Mouse (Mus musculus) gastrocnemius, adult 18-20 months (tissue): ENCODE measurements around the gene Daam1. TPM values are rescaled to one million over a fixed set of nuclear protein-coding genes. Genes with fewer than 3 reads are reported as not detected.

ENCODE experiments used
- DNase-seq: peaks from one replicate; pipeline ENCODE4 v3.0.0; 2021; ENCODE audit warnings: low spot score
- long read RNA-seq, 2 experiments: library from polyadenylated mRNA; stranded (forward); transcript quantifications; one replicate each; pipeline ENCODE4 v2.0.0; 2021
- total RNA-seq, 2 experiments: library from RNA; stranded (reverse); gene quantifications; 2 replicates each; pipeline ENCODE4 v1.2.3; 2021

Daam1 gene
- total RNA-seq = 10 to 100 TPM in 1 of 2 experiments, 1 to 10 TPM in 1; 9.5 to 11.7 TPM
- long read RNA-seq, experiment 1, partial matches to known transcripts = 1 of 4 reads
- long read RNA-seq, experiment 1, other reads (novel, unspliced or antisense) = 3 of 4 reads
- long read RNA-seq, experiment 2, partial matches to known transcripts = 0 of 2 reads
- long read RNA-seq, experiment 2, other reads (novel, unspliced or antisense) = 2 of 2 reads

DNA sequence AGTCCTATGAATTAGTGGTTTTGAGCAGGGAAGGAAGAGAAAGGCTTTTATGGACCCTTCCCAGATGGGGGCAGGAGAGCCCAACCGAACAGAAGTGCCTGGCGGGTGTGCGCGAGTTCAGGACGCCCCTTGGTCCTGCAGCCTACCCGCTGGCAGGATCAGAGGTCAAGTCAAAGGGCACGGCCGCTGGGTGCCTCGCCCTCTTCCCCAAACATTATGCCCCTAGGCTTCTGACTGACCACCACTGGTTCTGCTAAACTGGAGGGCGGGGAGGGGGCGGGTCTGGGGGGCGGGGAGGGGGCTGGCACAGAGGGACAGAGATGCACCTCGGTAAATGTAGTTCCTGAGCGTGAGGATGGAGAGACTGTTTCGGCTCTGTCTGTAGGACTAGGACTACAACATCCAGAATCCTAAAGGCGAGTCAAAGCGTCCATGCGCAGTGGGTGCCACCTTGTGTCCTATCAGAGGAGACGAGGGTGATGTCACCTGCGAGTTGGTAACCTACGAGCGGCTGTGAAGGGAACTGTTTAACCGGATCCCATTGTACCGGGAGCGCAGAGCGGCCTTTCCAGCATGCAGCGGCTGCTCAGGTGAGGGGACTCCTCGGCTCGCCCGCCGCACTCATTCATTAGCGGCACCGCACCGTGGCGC, at the start of gene Daam1:
Daam1 (plus strand) TSS at position 472 of the 651 bp plus-strand sequence.
- peak; percentile 94 for DNase-seq

DNA sequence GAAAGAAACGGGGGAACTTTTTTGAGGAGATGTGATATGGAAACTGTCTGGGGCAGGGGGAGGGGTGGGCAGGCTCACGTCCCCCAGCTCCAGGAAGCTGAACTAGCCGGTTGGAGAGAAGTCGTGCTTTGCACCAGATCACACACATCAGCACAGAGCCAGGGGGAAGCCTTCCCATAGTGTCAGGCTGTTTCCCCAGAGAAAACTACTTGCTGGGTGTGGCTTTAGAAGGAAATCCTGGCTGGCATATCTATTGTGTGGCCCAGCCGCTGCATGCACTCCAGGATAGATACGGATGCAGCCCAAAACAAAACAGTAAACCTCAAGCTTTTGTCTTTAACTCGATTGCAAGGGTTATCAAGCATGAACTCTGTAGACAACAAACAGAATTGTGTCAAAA, 49.7 kb upstream of the Daam1 start:
- DNase-seq = no peak

DNA sequence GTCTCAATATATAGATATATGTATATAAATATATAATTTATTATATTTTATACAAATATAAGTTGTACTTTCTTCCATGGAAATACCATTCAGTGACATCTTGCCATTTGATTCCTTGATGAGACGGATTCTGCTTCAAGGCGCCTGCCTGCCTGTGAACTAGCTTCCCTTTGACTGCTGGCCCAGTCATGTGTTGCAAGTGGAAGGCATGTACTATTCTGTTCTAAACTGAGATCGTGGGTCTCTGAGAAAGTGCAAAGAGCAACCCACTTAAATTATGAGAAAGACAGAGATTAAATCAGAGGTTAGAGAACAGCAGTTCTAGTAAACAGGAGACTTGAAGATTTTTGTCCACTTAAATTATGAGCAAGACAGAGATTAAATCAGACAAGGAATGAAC, 46.9 kb upstream of the Daam1 start:
- DNase-seq = no peak

DNA sequence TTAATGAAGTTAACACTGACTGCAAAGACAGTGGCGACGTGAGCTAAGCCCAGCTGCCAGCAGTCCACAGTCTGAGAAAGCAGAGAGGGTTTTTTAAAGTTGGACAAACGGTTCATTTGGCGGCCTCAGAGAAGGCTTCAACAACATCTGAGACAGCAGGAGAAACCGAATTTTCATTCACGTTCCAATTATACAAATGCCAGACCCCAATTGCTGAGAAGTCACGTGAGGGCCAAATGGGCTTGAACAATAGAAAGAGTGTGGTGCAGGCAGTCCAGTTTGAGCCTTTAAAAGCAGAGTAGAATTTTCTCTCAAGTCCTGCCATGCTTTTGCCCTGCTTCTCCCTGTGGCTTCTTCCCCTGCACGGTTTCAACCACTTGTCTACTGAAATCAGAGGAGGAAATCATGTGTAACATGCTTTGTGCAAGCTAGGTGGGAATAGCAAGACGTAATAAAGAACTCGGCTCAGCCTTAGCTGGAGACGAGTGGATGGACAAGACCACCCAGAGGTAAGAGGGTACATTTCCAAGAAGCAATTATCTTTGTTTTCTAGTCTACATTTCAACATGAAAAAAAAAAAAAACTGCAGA, 46.1 kb upstream of the Daam1 start:
- no peak for DNase-seq

DNA sequence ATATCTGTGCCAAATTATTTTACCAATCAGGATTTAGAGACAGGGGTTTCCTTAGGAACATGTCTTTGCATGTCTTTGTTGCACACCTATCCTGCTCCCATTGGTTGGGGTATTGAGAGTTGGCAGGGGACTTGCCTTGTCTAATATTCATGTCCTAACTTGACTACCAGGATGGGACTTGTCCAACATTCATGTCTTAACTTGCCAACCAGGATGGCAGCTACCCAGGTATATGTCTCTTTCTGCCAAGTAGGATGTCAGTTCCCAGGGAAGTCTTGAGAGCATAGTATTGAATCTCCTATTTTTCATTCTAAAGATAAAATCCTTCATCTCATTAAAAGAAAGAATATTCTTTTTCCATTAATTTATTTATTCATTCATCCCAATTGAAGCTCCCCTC, 44.4 kb upstream of the Daam1 start:
- no peak for DNase-seq

DNA sequence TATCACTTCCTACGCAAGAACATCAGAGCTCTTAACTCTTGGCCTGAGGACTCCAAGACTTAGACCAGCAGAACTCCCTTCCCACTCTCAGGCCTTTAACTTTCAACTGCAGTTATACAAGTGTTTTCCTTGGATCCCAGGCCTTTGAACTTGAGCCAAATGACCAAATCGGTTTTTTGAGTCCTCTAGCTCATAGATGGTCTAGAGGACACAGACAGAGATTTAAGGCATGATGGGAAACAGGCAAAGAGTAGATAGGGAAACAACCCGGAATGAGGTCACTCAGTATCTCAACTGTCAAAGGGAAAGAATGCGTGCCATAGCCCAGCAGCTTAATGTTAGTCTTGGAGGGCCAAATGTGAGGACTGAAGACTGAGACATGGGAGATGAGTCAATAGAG, 42.1 kb upstream of the Daam1 start:
- DNase-seq = no peak

DNA sequence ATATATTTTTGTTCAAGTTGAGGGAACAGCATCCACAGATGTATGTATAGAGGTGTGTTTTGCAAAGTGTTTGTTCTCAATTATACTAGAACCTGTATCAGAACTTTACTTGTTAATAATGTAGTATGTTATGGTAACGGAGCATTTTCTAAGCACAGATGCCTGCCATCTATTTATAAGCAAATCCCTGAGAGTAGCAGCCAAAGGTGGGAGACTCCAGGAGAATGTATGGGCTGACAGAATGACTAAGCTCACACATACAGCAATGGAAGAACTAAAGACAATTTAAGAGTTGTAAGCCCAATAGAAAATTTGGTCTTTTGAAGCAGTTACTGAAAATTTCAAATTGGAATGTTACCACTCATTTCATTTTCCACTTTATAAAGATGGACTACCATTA, 40.3 kb upstream of the Daam1 start:
- DNase-seq = no peak

DNA sequence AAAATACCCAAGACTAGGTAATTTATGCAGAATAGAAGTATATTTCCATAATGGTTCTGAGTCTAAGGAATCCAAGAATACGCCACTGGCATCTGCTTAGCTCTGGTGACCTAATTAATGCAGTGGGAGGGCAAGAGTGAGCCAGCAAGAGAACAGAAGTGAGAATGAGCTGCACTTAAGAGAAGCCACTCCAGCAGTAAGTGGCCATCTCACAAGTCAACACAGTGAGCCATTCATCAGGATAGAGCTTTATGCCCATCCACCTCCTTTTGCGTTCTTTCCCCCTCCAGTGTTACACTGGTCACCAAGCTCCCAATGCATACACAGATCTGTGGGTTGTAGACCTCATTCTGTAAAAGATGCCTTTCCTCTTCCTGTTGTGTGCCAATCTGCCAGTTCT, 37.8 kb upstream of the Daam1 start:
- no peak for DNase-seq

DNA sequence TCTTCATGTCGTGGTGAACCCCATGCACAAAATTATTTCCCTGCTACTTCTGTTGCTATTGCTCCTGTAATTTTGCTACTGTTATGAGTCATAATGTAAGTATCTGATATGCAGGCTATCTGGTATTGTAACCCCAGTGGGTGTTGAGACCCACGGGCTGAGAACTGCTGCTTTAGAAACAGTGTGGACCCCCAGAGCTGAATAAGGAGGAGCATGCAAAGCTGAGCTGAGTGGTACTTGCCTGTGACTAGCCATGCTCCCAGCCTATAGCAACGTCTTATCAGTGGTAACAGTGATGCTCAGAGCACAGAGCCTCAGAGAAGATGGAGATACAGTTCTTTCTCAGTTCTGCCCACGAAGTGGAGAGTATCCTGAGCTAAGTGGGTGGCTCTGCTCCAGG, 35.3 kb upstream of the Daam1 start:
- DNase-seq = no peak

DNA sequence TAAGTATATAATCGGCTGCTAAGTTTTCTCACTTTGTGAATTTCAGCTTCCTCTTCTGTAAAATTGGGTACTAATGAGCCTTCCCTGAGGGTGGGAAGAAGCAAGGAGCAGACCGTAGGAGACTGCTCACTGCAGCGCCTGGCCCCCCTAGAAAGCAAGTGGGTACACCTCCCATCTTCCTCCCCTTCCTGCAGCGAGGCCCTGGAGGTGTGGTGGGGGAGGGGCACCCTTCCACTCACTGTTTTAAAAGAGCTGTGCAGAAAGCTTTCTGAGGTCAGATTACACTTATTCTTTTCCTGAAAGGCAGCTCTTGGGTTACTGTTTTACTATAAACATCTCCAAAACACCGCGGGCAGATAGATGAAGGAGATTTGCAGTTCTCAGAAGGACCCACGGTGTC, 34.4 kb upstream of the Daam1 start:
- no peak for DNase-seq

DNA sequence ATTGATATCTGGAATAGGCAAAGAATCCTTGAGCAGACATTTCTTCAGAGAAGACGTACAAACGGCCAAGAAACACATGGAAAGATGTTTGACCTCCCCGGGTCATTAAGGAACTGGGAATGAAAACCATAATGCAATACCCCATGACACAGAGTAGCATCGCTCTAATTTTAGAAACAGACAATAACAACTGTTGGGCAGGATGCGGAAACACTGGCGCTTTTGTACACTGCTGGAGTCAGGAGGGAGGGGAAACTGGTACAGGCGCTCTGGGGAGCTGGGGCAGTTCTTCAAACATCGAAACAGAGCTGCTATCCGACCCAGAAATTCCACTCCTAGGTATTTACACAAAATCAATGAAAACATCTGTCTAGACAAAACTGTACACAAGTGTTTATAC, 23.6 kb upstream of the Daam1 start:
- DNase-seq = no peak

DNA sequence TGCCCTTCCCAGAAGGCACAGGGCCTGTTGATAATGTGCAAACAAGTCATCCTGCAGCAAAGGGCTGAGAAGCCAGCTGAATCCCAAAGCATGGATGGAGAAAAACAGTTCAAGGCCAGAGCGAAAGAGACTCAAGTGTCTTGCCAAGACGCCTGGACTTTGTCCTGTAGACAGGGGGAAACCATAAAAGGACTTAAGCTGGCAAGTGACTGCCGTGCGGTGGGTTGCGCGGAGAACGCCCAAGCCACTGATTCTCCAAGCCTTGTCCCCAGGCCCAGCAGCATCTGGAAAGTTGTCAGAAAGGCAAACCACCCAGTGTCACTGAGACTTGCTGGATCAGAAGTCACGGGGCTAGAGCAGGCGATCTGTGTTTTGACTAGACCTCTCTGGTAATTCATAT, 22.2 kb upstream of the Daam1 start:
- peak; percentile 7 for DNase-seq

DNA sequence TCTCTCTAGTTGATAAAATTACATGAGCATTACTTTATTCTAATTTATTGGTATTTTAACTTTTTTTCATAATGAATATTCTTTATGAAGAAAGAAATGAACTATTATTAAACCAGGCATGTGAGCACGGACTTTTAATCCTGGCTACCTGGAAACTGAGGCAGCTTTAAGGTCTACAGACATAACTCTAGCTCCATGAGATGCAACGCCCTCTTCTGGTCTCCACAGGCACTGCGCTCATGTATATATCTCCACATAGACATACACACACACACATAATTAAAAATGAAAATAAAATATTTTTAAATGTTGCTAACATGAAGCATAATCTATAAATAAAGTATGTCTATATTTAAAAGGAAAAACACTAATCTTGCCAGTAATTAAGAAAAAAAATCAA, 21.3 kb upstream of the Daam1 start:
- no peak for DNase-seq

DNA sequence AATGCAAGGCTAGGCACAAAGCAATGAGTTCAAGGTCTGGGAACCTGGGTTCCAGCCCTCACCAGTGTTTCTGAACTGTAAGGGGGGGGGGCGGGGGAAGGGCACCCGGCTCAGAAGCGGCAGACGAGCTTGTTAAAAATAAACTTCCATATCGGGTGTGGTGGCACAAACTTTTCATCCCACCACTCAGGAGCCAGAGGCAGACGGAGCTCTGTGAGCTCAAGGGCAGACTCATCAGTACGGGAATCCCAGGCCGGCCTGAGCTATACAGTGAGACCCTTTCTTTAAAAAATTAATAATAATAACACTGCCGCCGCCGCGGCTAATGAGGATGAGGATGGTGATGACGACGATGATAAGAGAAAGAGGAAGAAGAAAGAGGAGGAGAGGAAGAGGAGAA, 18.3 kb upstream of the Daam1 start:
- DNase-seq = no peak

DNA sequence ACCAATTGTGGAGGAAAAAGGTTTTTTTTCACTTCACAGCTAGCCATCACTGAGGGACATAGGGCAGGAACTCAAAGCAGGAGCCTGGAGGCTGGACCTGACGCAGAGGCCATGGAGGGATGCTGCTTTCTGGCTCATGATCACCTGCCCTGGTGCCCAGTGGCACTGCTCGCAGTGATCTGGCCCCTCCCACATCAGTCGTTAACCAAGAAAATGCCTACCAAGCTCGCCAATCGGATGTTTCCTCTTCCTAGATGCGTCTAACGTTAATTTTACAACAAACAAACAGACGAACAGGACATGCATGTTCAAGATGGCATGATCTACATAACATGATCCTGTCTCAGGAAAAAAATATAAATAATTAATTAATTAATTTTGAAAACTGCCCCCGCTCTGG, 17.6 kb upstream of the Daam1 start:
- DNase-seq = no peak

DNA sequence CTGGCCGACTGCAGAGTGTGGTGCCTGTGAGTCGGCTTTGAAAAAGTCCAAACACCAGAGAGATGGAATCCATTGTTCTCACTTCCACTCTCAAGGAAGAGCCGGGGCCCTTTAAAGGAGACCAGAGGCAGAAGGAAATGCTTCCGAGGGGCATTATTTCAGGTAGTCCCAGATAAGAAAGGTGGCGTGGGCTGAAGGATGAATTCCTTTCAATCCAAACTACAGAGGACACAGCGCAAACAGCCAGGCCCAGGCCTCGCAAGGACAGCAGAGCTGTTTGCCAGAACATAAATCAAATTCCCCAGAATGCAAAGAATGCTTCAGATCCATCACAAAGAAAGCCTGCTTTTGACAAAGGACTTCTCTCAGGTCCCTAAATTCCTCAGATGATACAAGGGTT, 17.1 kb upstream of the Daam1 start:
- no peak for DNase-seq

DNA sequence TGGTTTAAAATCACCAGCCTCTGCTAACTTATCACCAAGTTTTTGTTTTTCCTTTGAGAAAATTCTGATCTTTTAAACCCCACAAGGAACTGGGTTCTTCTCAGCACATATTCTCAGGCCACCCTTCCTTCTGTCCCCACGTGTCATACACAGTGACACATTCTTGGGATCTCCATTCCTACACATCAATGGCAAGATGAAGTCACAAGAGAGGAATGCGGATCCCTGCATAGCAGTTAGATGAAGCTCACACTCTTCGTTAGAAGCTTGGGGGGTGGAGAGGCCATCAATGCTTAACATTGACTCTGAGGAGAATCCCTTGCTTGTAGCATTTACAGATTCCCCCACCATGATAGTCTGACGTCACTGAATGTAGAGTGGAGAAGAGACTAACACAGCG, 10.8 kb upstream of the Daam1 start:
- DNase-seq = no peak

DNA sequence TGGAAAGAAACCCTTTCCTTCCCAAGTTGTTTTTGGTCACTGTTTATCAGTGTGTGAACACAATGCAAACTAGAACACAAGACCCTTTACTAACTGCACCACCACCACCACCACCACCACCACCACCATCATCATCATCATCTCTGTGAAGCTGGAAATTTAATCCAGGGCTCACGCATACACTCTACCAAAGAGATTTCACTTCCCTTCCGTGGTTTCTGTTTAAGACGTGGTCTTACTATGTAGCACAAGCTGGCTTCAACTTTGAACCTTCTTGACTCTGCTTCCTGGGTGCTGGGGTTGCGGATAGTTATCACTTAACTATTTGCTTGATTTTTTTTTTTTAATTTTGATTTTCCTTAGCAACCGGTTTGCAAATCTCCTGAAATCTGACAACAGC, 9.6 kb upstream of the Daam1 start:
- DNase-seq = no peak

DNA sequence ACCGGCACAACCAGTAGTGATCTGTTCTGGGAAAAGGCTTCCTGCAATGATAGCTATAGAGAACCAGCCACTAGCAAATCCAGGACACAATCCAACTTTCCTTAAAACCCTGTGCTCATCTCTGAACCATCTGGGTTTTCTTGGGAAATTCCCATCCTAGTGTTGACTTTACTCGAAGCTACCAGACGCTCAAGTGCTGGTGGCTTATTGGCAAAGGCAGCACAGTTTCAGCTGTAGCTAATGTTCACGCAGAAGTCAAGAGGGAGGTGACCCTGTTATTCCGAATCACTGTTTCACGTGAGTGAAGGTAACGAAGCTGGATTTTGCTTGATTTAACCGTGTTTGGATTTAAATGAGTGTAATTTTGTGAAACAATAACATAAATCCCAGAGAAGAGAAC, 9.1 kb upstream of the Daam1 start:
- no peak for DNase-seq

DNA sequence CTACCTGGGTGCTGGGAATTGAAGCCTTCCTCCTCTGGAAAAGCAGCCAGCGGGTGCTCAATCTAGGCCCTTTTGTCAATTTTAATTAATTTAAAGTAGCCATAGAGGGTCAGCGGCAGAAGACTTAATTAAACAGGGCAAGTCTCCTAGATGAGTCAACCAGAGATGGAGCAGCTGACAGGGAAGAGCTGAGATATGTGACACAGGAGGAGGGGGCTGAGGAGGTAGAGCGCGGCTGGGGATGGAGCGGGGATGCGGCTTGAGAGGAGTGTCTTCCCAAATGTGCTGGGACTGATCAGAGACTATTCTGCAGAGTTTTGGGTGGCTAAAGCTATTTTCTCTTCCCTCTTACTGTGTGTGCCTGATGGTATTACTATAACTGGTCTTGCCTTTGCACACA, 6.0 kb upstream of the Daam1 start:
- DNase-seq = no peak

DNA sequence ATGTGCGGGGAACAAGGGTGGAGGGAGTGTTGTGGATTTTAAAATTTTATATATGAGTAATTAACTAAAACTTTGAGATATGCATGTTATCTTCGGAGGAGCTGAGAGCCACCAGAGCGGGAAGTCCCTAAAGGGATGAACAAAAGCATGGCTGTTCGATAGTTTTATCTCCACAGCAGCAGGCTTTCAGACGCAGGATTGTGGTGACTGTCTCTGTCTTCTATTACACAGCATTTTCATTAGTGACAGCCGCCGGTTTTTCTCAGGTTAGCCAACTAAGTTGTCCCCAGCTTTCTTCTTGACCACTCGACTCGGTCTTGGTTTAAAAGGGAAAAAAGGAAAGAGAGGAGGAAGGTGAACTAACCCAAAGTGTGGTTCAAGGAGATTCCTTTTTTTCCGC, 739 bp upstream of the Daam1 start:
- no peak for DNase-seq

DNA sequence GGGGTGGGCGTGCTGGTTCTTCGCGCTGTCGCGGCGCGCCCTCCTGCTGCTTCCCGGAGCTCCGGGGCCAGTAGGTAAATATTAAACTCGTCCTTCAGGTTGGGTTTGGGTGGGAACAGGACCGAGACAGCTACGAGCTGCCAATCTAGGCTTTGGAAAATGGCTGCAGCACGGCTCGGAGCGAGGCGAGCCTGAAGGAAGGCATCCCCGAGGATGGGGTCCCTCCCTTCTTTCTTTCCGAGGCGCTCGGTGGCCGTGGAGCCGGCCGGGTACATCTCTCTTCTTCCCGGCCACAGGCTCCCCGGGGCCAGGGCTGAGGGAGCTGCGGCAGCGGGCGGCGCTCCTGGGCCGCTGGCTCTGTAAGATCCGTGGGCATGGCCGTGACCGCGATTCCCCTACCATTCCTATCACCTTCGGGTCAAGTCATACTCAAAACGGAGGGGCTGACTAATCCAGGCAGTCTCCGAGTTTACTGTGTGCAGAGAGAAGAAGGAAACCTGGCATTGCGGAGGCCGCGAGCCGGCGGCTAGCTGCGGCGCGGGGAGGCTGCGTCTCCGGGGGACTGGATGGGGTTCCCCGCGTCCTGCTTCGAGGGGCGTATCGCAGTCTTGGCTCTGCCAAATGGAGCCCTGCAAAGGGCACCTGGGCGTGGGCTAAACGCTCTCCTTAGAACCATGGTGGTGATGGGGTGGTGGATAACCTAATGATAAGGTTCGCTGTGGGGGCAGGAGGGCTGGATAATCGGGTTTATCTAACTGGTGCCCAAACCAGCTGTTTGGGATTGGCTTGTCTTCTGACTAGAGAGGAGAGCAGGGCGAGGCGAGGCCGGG, 595 bp downstream of the Daam1 start:
- DNase-seq = peak; percentile 31

DNA sequence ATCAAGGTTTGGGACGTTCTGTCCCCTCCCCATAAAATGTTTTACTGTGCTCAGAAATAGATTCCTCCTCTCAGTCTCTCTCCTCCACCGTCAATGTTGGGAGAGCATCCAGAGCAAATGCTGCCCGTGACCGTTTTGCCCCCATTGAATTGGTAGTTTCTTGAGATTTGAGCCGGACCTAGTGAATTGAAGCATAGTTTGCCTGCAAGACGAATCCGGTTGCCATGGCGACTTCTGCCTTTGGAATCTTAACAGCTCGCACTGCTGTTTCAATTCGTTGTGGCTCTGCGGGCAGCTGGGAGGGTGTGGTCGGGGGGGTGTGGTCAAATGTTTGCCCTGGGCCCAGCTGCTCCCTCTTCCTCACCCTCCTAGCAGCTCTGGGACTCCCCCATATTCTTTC, 1.3 kb downstream of the Daam1 start:
- DNase-seq = peak; percentile 54
